Mouse (Mus musculus) hindbrain, embryonic 12.5 days (tissue): ENCODE data around the gene Fgd2. TPM values are rescaled to one million over a fixed set of nuclear protein-coding genes. Genes with fewer than 3 reads are reported as not detected.
"Not testable (repeated sequence)": the region's sequence is repeated elsewhere in the genome, so short reads cannot be mapped to it uniquely, and the experiment has no call there.

Experiments
- ATAC-seq: fragments of 200-750 bp; cut with Nextera tagmentation; 2 replicates; pipeline ENCODE4 v1.8.0; 2017; ENCODE audit warnings: moderate TSS enrichment; ENCODE audit not compliant: low FRiP score
- H3K27ac ChIP-seq: fragments of 300-500 bp; sonication (generic); 2 replicates; pipeline ENCODE4 v1.5.1; 2016; ENCODE audit warnings: mild to moderate bottlenecking
- H3K27me3 ChIP-seq: fragments of 300-500 bp; sonication (generic); 2 replicates; pipeline ENCODE4 v1.6.1; 2016; ENCODE audit warnings: mild to moderate bottlenecking
- H3K36me3 ChIP-seq: fragments of 300-500 bp; sonication (generic); 2 replicates; pipeline ENCODE4 v1.6.1; 2016; ENCODE audit warnings: mild to moderate bottlenecking
- H3K4me1 ChIP-seq: fragments of 300-500 bp; sonication (generic); 2 replicates; pipeline ENCODE4 v1.6.1; 2016
- H3K4me2 ChIP-seq: fragments of 300-500 bp; sonication (generic); replicated peaks from 2 replicates; pipeline ENCODE4 v1.6.1; 2016; ENCODE audit warnings: mild to moderate bottlenecking
- H3K4me3 ChIP-seq: fragments of 300-500 bp; sonication (generic); 2 replicates; pipeline ENCODE4 v1.5.1; 2016; ENCODE audit warnings: mild to moderate bottlenecking
- H3K9ac ChIP-seq: fragments of 300-500 bp; sonication (generic); 2 replicates; pipeline ENCODE4 v1.6.1; 2016; ENCODE audit warnings: mild to moderate bottlenecking, moderate library complexity
- H3K9me3 ChIP-seq: fragments of 300-500 bp; sonication (generic); replicated peaks from 2 replicates; pipeline ENCODE4 v1.6.1; 2016; ENCODE audit warnings: mild to moderate bottlenecking
- WGBS: fragments of 180-500 bp; shearing (Covaris S2); methylation state at CpG from one replicate; pipeline ENCODE4 v1.1.7; 2016; 5-methylcytosine and 5-hydroxymethylcytosine counted together
- polyA plus RNA-seq: library from polyadenylated mRNA; unstranded; fragments of >200 nt; fragmentation: Nextera tagmentation; extraction: Ambion mirVana; gene quantifications from 2 replicates; pipeline ENCODE4 v1.2.1, GENCODE M21; 2016

Fgd2 gene
- polyA plus RNA-seq, 1 experiment from 2014 or later, result 7.0 TPM

GRCm38 (mm10) chr17:29381472-29381871, 20.8 kb downstream of the Fgd2 start:
- ATAC-seq, result 0 out of 2 replicates have a peak, but pooled peaks have one; percentile 29
- 21% methylated on average over 7 of the region's 7 CpGs for WGBS

GRCm38 (mm10) chr17:29382417-29382816, 21.7 kb downstream of the Fgd2 start:
- no peak overlapping the region for H3K4me3 ChIP-seq
- H3K4me2 ChIP-seq, result no peak overlapping the region
- H3K4me1 ChIP-seq, result peaks cover 4% of the 10 kb centered on the region; the same call in 1 of the 2 replicates
- 69% methylated on average over 11 of the region's 11 CpGs for WGBS
- H3K9me3 ChIP-seq, result no peaks in the 10 kb centered on the region
- ATAC-seq, result no peak
- no peaks in the 10 kb centered on the region for H3K36me3 ChIP-seq
- no peak overlapping the region for H3K27ac ChIP-seq
- H3K9ac ChIP-seq, result no peak overlapping the region
- no peaks in the 10 kb centered on the region for H3K27me3 ChIP-seq

More at GRCm38 (mm10) chr17:29381472-29381871, 20.8 kb downstream of the Fgd2 start:
- no peak overlapping the region for H3K9ac ChIP-seq
- no peaks in the 10 kb centered on the region for H3K36me3 ChIP-seq
- H3K4me2 ChIP-seq, result no peak overlapping the region
- no peak overlapping the region for H3K4me3 ChIP-seq
- no peak overlapping the region for H3K27ac ChIP-seq
- H3K27me3 ChIP-seq, result no peaks in the 10 kb centered on the region
- no peaks in the 10 kb centered on the region for H3K9me3 ChIP-seq
- peaks cover 4% of the 10 kb centered on the region; the same call in 1 of the 2 replicates for H3K4me1 ChIP-seq

- Histone ChIP-seq H3K4me2 (no peak overlapping the region), H3K4me3 (no peak overlapping the region), H3K9me3 (no peaks in the 10 kb centered on the region), H3K27ac (no peak overlapping the region), H3K9ac (no peak overlapping the region), H3K4me1 (peaks cover 4% of the 10 kb centered on the region; the same call in 1 of the 2 replicates), H3K36me3 (no peaks in the 10 kb centered on the region), H3K27me3 (no peaks in the 10 kb centered on the region)
- WGBS, result 78% methylated on average over 9 of the region's 9 CpGs
- ATAC-seq, result no peak
These were observed 23.2 kb downstream of the Fgd2 start for GRCm38 (mm10) chr17:29383923-29384322.

GRCm38 (mm10) chr17:29384850-29385438, 24.2 kb downstream of the Fgd2 start:
- Histone ChIP-seq H3K4me1 (peaks cover 4% of the 10 kb centered on the region; the same call in 1 of the 2 replicates), H3K9ac (no peak overlapping the region), H3K36me3 (no peaks in the 10 kb centered on the region), H3K4me2 (no peak overlapping the region), H3K4me3 (no peak overlapping the region), H3K9me3 (no peaks in the 10 kb centered on the region), H3K27ac (no peak overlapping the region), H3K27me3 (no peaks in the 10 kb centered on the region)
- WGBS, result 54% methylated on average over 5 of the region's 5 CpGs
- no peak for ATAC-seq

- H3K4me3 ChIP-seq, result no peak overlapping the region
- H3K4me1 ChIP-seq, result peaks cover 4% of the 10 kb centered on the region; the same call in 1 of the 2 replicates
- WGBS, result 27% methylated on average over 6 of the region's 6 CpGs
- H3K36me3 ChIP-seq, result no peaks in the 10 kb centered on the region
- no peak overlapping the region for H3K4me2 ChIP-seq
- no peaks in the 10 kb centered on the region for H3K9me3 ChIP-seq
- no peak overlapping the region for H3K27ac ChIP-seq
- no peaks in the 10 kb centered on the region for H3K27me3 ChIP-seq
- no peak for ATAC-seq
- H3K9ac ChIP-seq, result no peak overlapping the region
These were observed 25.0 kb downstream of the Fgd2 start for GRCm38 (mm10) chr17:29385746-29386145.

- ATAC-seq, result no peak
- no peak overlapping the region for H3K27ac ChIP-seq
- WGBS, result 78% methylated on average over 11 of the region's 11 CpGs
These were observed 28.3 kb downstream of the Fgd2 start for GRCm38 (mm10) chr17:29388978-29389377.

GRCm38 (mm10) chr17:29391280-29391679, 30.6 kb downstream of the Fgd2 start:
- Histone ChIP-seq H3K27ac (no peak overlapping the region), H3K9me3 (no peaks in the 10 kb centered on the region), H3K4me2 (no peak overlapping the region), H3K4me3 (no peak overlapping the region), H3K27me3 (no peaks in the 10 kb centered on the region), H3K36me3 (no peaks in the 10 kb centered on the region), H3K9ac (no peak overlapping the region), H3K4me1 (no peaks in the 10 kb centered on the region)
- ATAC-seq, result no peak
- 85% methylated on average over 8 of the region's 8 CpGs for WGBS

More at GRCm38 (mm10) chr17:29388978-29389377, 28.3 kb downstream of the Fgd2 start:
- Histone ChIP-seq H3K36me3 (no peaks in the 10 kb centered on the region), H3K4me2 (no peak overlapping the region), H3K27me3 (no peaks in the 10 kb centered on the region), H3K4me3 (no peak overlapping the region), H3K9ac (no peak overlapping the region), H3K4me1 (peaks cover 4% of the 10 kb centered on the region; the same call in 1 of the 2 replicates), H3K9me3 (no peaks in the 10 kb centered on the region)

- Histone ChIP-seq H3K4me1 (peaks cover 19% of the 10 kb centered on the region), H3K9ac (no peak overlapping the region), H3K4me2 (no peak overlapping the region), H3K4me3 (no peak overlapping the region), H3K27me3 (no peaks in the 10 kb centered on the region), H3K27ac (no peak overlapping the region), H3K36me3 (no peaks in the 10 kb centered on the region), H3K9me3 (no peaks in the 10 kb centered on the region)
- 66% methylated on average over 14 of the region's 14 CpGs for WGBS
- no peak for ATAC-seq
These were observed 32.8 kb downstream of the Fgd2 start for GRCm38 (mm10) chr17:29393335-29394089.

- no peaks in the 10 kb centered on the region for H3K9me3 ChIP-seq
- no peaks in the 10 kb centered on the region for H3K36me3 ChIP-seq
- WGBS, result 63% methylated on average over 9 of the region's 9 CpGs
- H3K4me3 ChIP-seq, result no peak overlapping the region
- no peak overlapping the region for H3K9ac ChIP-seq
- no peak for ATAC-seq
- H3K4me2 ChIP-seq, result no peak overlapping the region
- H3K4me1 ChIP-seq, result peaks cover 26% of the 10 kb centered on the region
- no peak overlapping the region for H3K27ac ChIP-seq
- H3K27me3 ChIP-seq, result peaks cover 3% of the 10 kb centered on the region; the same call in 1 of the 2 replicates
These were observed 33.5 kb downstream of the Fgd2 start for GRCm38 (mm10) chr17:29394106-29394760.

- H3K4me1 ChIP-seq, result peaks cover 31% of the 10 kb centered on the region
- 76% methylated on average over 2 of the region's 2 CpGs for WGBS
- not testable (repeated sequence) for H3K9me3 ChIP-seq, H3K27me3 ChIP-seq, H3K4me2 ChIP-seq, H3K9ac ChIP-seq, H3K36me3 ChIP-seq, ATAC-seq, H3K27ac ChIP-seq, H3K4me3 ChIP-seq
These were observed 34.0 kb downstream of the Fgd2 start for GRCm38 (mm10) chr17:29394761-29395160.

- no peak for ATAC-seq
- 67% methylated on average over 7 of the region's 7 CpGs for WGBS
- H3K4me2 ChIP-seq, result no peak overlapping the region
These were observed 34.7 kb downstream of the Fgd2 start for GRCm38 (mm10) chr17:29395381-29395780.

GRCm38 (mm10) chr17:29396056-29396799, 35.5 kb downstream of the Fgd2 start:
- 55% methylated on average over 6 of the region's 6 CpGs for WGBS
- Histone ChIP-seq H3K9ac (no peak overlapping the region), H3K27me3 (peaks cover 12% of the 10 kb centered on the region; the same call in 1 of the 2 replicates), H3K36me3 (no peaks in the 10 kb centered on the region), H3K4me1 (peaks cover 31% of the 10 kb centered on the region), H3K27ac (no peak overlapping the region), H3K4me2 (no peak overlapping the region), H3K9me3 (no peaks in the 10 kb centered on the region), H3K4me3 (no peak overlapping the region)
- ATAC-seq, result no peak

More at GRCm38 (mm10) chr17:29395381-29395780, 34.7 kb downstream of the Fgd2 start:
- no peak overlapping the region for H3K9ac ChIP-seq
- peaks cover 5% of the 10 kb centered on the region; the same call in 1 of the 2 replicates for H3K27me3 ChIP-seq
- no peak overlapping the region for H3K27ac ChIP-seq
- peaks cover 31% of the 10 kb centered on the region for H3K4me1 ChIP-seq
- H3K36me3 ChIP-seq, result no peaks in the 10 kb centered on the region
- no peak overlapping the region for H3K4me3 ChIP-seq
- no peaks in the 10 kb centered on the region for H3K9me3 ChIP-seq
